Mouse (Mus musculus) mouse trophoblast stem cell (cell line): ENCODE results near the gene Spta1.

Experiments used
- in situ Hi-C, 2 experiments: fragments of 300-500 bp; cut with MseI, MboI; formaldehyde crosslinking; loops; 2 replicates in 1 of 2; 3 replicates in 1 of 2; pipeline ENCODE4 v1.15.1; 2025

The Spta1 gene

DNA sequence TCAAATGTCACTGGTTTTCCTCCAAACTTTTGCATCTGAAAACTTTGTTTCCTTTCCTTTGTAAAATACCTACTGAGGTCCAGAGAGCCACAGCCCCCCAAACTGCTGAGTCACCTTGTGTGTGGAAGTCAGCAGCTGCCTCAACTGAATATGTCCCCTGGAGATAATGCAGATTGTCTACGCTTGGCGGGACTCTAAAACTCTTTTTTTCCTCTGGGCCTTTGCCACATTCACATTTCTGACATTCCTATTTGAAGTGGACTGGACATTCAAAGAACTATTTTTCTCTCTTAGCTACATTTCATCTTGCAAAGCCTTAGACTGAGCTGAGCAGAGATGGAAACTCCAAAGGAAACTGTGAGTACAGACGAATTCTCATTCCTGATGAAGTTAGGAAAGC is at the start of gene Spta1:
Spta1 (plus strand) TSS at position 172 of the 400 bp plus-strand sequence.
- in situ Hi-C loops, result no loop called here

DNA sequence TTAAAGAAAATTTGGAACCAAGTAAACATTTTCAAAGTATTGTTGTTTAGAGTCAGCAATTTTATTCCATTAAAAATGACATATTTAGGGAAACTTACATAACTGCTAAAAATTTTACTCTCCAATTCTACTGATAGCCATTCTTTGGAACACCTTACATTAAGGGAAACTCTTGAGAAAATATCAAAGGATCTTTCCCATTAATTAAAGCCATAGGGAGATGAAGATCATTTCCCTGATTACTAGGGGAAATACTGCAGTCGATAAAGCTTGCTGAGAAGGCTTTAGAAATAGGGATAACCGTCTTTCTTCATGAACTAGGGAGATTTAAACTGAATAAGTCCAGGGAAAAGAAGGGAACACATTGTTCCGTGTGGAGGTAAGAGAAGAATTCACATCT is 41.4 kb upstream of the Spta1 start, which contains the start of gene Olfr424:
Olfr424 (plus strand) TSS at position 301 of the 400 bp plus-strand sequence.
- in situ Hi-C loops, result no loop called here

GRCm38 (mm10) chr1:174131999-174132398 is 40.6 kb upstream of the Spta1 start:
- in situ Hi-C loops, result no loop called here

DNA sequence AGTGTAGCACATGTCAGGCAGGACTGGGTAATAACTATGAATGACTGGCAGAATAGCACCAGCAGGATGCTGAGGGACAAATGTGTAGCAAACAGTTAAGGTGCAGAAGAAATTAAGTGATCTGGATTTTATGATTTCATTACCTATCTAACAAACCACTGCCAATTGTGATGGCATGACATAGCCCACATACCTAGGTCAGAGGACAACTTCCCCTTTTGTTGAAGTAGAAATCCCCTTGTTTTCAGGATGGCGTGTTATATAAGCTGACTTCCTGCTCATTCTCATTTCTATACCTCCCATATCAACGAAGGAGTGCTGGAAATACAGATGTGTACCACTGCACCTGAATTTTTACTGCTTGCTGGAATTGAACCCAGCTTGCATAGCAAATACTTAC is 31.2 kb upstream of the Spta1 start:
- in situ Hi-C loops, result no loop called here

- in situ Hi-C loops, result no loop called here
These were observed 25.9 kb upstream of the Spta1 start for GRCm38 (mm10) chr1:174146696-174147095.

DNA sequence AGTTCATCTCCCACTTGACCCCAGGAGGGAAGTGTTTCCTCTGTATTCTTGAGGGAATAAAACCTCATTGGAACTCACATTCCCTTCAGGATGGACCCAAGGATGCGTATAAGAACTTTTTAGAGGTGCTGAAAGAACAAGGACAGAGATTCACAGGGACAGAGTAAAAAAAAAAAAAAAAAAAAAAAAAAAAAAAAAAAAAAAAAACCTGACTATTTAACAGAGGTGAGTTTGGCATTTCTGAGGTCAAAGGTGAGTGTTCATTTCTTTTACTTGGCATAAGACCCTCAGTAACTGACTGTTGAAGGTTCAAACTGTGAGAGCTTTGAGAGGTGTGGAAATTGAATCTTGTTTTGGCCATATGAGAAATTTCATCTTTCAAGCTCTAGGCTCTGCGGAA is 23.3 kb upstream of the Spta1 start:
- in situ Hi-C loops, result no loop called here

DNA sequence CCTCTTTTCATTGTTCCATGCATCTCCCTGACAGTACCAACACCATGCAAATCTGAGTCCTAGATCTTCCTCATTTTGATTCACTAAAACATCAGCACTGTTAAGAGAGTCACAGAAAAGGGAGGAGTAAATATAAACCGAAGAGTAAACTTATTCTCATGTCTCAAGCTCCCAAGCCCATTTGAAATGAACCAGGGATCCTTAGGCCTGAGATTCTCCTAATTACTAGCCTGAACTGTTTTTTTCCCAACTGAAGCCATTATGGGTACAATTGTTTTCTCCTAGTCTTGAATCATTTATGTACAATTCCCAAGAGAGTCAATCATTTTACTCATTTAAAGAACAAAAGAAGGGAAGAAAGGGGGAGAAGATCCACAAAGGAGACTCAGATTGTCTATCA is 17.2 kb upstream of the Spta1 start, which contains the start of gene Olfr420:
Olfr420 (plus strand) TSS at position 301 of the 400 bp plus-strand sequence.
- in situ Hi-C loops, result no loop called here

DNA sequence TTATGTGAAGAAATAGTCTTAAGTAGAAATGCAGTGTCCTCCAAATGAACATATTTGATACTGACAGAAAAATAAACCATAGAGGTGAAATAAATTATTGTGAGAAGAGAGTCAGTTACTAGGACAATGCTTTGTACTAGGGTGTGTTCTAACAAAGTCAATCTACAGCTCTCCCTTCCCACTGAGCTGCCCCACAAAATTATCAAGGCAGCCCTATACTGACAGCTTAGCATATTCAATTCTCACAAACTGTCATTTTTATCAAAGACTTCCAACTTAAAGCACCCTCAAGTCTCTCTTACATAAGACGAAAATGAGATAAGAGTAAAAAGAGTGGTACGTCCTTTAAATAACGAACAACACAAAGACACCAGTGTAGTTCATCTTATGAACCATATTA is 15.0 kb upstream of the Spta1 start:
- in situ Hi-C loops, result no loop called here

DNA sequence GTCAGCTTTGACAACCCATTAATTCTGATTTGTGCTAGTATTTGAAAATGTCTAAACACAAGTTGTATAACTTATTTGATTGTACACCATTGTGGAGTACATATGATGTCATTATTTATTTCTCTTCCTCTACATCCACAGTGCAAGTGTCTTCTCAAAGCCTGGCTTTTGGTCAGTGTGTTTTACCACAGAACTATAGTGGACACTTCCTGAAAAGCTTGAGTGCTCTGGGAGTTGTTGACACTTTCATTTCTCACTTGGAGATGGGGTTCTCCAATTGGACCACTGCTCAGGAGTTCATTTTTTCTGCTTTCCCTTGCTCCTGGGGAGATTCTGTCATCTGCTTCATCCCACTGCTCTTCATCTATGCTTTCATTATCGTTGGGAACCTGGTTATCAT is 14.1 kb upstream of the Spta1 start:
- in situ Hi-C loops, result no loop called here

DNA sequence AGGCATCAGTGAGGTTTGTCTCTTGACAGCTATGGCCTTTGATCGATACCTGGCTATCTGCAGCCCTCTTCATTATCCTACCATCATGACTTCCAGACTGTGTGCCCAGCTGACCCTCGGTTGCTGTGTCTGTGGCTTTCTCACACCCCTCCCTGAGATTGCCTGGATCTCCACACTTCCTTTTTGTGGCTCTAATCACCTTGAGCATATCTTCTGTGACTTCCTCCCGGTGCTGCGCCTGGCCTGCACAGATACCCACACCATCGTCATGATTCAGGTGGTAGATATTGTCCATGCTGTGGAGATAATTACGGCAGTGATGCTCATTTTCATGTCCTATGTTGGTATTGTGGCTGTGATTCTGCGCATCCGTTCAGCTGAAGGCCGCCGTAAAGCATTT is 13.5 kb upstream of the Spta1 start:
- in situ Hi-C loops, result no loop called here

DNA sequence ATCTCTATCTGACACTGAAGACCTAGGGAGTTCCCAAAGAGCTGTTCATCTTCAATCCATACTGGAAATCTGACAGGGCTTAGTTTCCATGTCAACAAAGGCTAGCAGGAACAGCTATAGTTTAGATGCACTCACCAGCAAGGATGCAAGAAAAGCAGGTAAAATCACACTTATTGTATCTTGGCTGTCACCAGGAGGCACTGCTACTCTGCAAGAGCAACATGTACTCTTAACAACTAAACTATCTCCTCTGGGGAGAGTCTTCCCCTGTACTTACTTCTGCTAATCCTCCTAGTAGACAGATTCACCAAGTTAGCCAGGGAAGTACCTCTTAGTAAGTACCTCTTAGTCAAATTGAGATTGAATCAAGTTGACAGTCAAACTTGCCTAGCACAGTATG is 3.6 kb upstream of the Spta1 start:
- in situ Hi-C loops, result no loop called here

GRCm38 (mm10) chr1:174170706-174171501 is 1.7 kb upstream of the Spta1 start:
- in situ Hi-C loops, result no loop called here

GRCm38 (mm10) chr1:174171537-174171936 is 1.0 kb upstream of the Spta1 start:
- in situ Hi-C loops, result no loop called here

GRCm38 (mm10) chr1:174204699-174205098 is 32.1 kb downstream of the Spta1 start:
- in situ Hi-C loops, result no loop called here

DNA sequence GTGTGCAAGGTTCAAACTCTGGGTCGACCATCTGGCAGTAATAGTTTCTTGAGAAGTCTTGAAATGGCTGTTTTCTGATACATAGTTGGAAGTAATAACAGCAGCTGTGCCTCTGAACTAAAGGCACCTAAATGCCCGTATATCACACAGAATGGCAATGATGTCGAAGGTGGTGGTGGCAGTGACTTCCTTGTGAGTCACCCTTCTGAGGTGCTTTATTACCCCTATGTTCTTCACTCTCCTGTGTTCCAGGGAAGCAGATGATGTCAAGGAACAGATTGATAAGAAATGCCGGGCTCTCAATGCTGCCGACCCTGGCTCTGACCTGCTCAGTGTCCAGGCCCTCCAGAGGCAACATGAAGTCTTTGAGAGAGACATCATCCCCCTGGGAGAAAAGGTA is 39.7 kb downstream of the Spta1 start:
- in situ Hi-C loops, result no loop called here

GRCm38 (mm10) chr1:174215270-174216038 is 42.9 kb downstream of the Spta1 start:
- in situ Hi-C loops, result no loop called here

- in situ Hi-C loops, result no loop called here
These were observed 44.1 kb downstream of the Spta1 start for GRCm38 (mm10) chr1:174216528-174217204.

GRCm38 (mm10) chr1:174239916-174240315 is 67.3 kb downstream of the Spta1 start:
- in situ Hi-C loops, result no loop called here

- in situ Hi-C loops, result no loop called here
These were observed 72.0 kb downstream of the Spta1 start for GRCm38 (mm10) chr1:174244621-174245020.

- in situ Hi-C loops, result no loop called here
These were observed 73.5 kb downstream of the Spta1 start for GRCm38 (mm10) chr1:174246080-174246479.

DNA sequence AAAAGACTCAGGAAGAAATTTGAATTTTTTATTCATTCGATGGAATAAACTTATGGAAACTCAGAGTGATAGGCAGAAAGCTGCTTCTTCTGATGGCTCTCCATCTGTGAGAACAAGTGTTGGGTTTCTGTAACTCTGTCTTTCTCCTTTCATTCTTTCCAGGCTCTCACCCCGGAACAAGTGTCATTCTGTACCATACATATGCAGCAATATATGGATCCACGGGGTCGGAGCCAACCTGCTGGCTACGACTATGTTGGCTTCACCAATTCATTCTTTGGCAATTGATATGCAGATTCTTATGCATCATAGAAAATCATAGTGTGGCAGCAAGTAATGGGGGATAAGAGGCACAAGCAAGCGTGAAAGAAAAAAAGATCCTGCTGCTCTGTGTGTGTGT is 74.6 kb downstream of the Spta1 start:
- in situ Hi-C loops, result no loop called here

DNA sequence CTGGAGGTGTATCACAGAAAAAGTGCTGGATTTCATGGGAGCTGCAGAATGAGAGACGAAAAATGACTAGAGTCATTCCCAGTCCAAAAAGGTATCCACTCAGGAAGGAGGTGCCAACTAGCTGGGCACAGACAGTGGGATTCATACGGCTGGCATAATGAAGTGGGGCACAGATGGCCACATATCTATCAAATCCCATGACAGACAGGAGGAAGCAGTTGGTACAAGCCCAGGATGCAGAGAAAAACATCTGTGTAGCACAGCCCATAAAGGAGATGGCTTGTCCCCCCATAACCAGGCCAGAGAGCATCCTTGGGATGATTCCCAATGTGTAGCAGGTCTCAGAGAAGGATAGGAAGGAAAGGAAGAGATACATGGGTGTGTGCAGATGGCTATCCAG is 77.8 kb downstream of the Spta1 start:
- in situ Hi-C loops, result no loop called here
